Mouse (Mus musculus) lung, postnatal 0 days (tissue): ENCODE results near the gene Cacna1f.

Source experiments
- CTCF ChIP-seq: IDR thresholded peaks from 2 replicates; pipeline ENCODE4 v1.5.1; 2016; ENCODE audit warnings: antibody characterized with exemption, mild to moderate bottlenecking
- EP300 ChIP-seq: IDR thresholded peaks from 2 replicates; pipeline ENCODE4 v1.6.1; 2016; ENCODE audit warnings: antibody characterized with exemption, mild to moderate bottlenecking, control low read depth

DNA sequence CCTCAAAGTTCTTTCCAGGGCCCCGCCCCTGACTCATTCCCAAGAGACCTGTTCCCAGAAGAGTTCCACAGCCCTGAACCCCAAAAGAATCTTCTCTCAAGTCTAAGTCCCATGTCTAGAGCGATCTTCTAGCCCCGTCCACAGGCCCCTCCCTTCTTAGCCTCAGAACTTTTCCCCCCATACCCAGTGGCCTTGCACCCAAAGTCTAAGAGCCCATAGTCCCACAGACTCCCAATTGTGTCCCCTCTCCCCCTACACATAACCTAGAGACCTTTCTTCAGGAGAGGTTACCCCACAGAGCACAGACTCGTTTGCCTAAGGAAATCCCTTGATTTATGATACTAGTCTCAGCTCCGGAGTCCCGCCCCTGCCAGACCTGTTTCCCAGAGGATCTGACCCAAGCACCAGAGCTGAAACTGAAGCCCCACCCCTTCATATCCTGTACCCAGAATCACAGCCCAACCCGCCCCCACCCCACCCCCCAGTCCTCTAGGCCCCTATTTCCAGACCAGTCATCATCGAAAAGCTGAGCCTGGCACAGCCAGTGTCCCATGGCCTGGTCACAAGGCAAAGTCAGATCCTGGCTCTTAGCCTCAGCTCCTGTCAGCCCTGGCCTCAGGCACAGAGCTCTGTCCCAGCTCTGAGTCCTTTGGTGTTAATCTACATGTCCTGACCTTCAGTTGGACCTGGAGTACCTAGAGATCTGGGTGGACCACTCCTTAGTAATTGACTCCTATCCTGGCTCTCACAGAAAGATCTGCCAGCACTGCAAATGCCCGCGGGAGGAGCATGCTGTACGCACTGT, 52.1 kb downstream of the Cacna1f start:
- TF ChIP-seq CTCF (no peak), EP300 (no peak)
